Mouse (Mus musculus) C2C12 (cell line): ENCODE data around the gene Rgcc. TPM values are rescaled to one million over a fixed set of nuclear protein-coding genes. Genes with fewer than 3 reads are reported as not detected.

Experiments used
- H3K27me3 ChIP-seq: one replicate; pipeline ENCODE4 v1.6.1; 2011; ENCODE audit not compliant: control insufficient read depth, insufficient read depth, insufficient read length
- H3K36me3 ChIP-seq: one replicate; pipeline ENCODE4 v1.6.1; 2011; ENCODE audit not compliant: control insufficient read depth, insufficient read depth
- H3K4me3 ChIP-seq: one replicate; pipeline ENCODE4 v1.5.1; 2011; ENCODE audit warnings: mild to moderate bottlenecking, control low read depth; ENCODE audit not compliant: poor library complexity, insufficient read depth, severe bottlenecking
- H3K79me2 ChIP-seq: one replicate; pipeline ENCODE4 v1.6.1; 2011; ENCODE audit not compliant: control insufficient read depth, insufficient read depth
- H3K79me3 ChIP-seq: one replicate; pipeline ENCODE4 v1.6.1; 2011; ENCODE audit warnings: low read depth, control low read depth
- H3ac ChIP-seq: one replicate; pipeline ENCODE3; 2011; ENCODE audit warnings: low read depth; ENCODE audit not compliant: control insufficient read depth, insufficient read length
- CEBPB ChIP-seq: IDR thresholded peaks from one replicate; pipeline ENCODE4 v1.6.1; 2011; ENCODE audit warnings: low read depth, mild to moderate bottlenecking, control low read depth, moderate library complexity
- CTCF ChIP-seq: IDR thresholded peaks from one replicate; pipeline ENCODE4 v1.5.1; 2011; ENCODE audit not compliant: control insufficient read depth, insufficient read depth, insufficient read length
- FOSL1 ChIP-seq: IDR thresholded peaks from one replicate; pipeline ENCODE4 v1.8.0; 2011; ENCODE audit warnings: mild to moderate bottlenecking, low read length; ENCODE audit not compliant: poor library complexity, insufficient read depth, severe bottlenecking
- MAX ChIP-seq: IDR thresholded peaks from one replicate; pipeline ENCODE4 v1.6.1; 2011; ENCODE audit warnings: mild to moderate bottlenecking, control low read depth
- MYOD1 ChIP-seq: IDR thresholded peaks from one replicate; pipeline ENCODE4 v1.6.1; 2011; ENCODE audit warnings: low read depth; ENCODE audit not compliant: control insufficient read depth, insufficient read length
- MYOG ChIP-seq: IDR thresholded peaks from one replicate; pipeline ENCODE4 v1.6.1; 2011; ENCODE audit not compliant: control insufficient read depth, insufficient read length; ENCODE audit errors: extremely low read depth
- USF1 ChIP-seq: IDR thresholded peaks from one replicate; pipeline ENCODE4 v1.6.1; 2011; ENCODE audit warnings: low read depth, mild to moderate bottlenecking, control low read depth, moderate library complexity
- long read RNA-seq, 2 experiments: library from polyadenylated mRNA; unstranded; transcript quantifications; one replicate each; pipeline ENCODE4 v2.0.0; 2019 to 2020
- polyA plus RNA-seq: library from polyadenylated mRNA; unstranded; fragments of >200 nt; fragmentation: generic; extraction: Trizol; gene quantifications from one replicate; pipeline ENCODE4 v1.2.1, GENCODE M21; 2012; ENCODE audit warnings: missing spikeins

Gene Rgcc
- 1.5 TPM for polyA plus RNA-seq
- long read RNA-seq, experiment 1, transcript Rgcc-201 (5 exons, 918 nt), result major isoform, 11 of 11 reads
- long read RNA-seq, experiment 1, partial matches to known transcripts, result 0 of 11 reads
- long read RNA-seq, experiment 1, other reads (novel, unspliced or antisense), result 0 of 11 reads
- long read RNA-seq, experiment 2, partial matches to known transcripts, result 0 of 3 reads
- long read RNA-seq, experiment 2, other reads (novel, unspliced or antisense), result 0 of 3 reads

- TF ChIP-seq USF1 (no peak), MYOD1 (no peak), CTCF (peak; percentile 88), MAX (peak; percentile 80)
- H3K79me2 ChIP-seq, result no peaks in the 10 kb centered on the region
- no peaks in the 10 kb centered on the region for H3K36me3 ChIP-seq
- peak within 1 kb of the TSS; percentile 62 for H3ac ChIP-seq
- no peaks in the 10 kb centered on the region for H3K27me3 ChIP-seq
- no peaks in the 10 kb centered on the region for H3K79me3 ChIP-seq
- H3K4me3 ChIP-seq, result peak within 1 kb of the TSS; percentile 28
These were observed at the start of gene Rgcc for GRCm38 (mm10) chr14:79301466-79301875. Rgcc (minus strand) TSS chr14:79301645.

GRCm38 (mm10) chr14:79346384-79346783 lies 44.9 kb upstream of the Rgcc start:
- H3K79me2 ChIP-seq, result no peaks in the 10 kb centered on the region
- no peak overlapping the region for H3K4me3 ChIP-seq
- peaks cover 2% of the 10 kb centered on the region for H3K79me3 ChIP-seq
- H3K36me3 ChIP-seq, result peaks cover 70% of the 10 kb centered on the region
- H3ac ChIP-seq, result no peak overlapping the region
- TF ChIP-seq USF1, result no peak
- H3K27me3 ChIP-seq, result no peaks in the 10 kb centered on the region

GRCm38 (mm10) chr14:79335613-79336012 lies 34.2 kb upstream of the Rgcc start:
- Histone ChIP-seq H3ac (no peak overlapping the region), H3K27me3 (no peaks in the 10 kb centered on the region), H3K79me3 (no peaks in the 10 kb centered on the region), H3K36me3 (peaks cover 71% of the 10 kb centered on the region), H3K79me2 (no peaks in the 10 kb centered on the region), H3K4me3 (no peak overlapping the region)
- TF ChIP-seq CTCF (no peak), MYOG (no peak), MAX (no peak), FOSL1 (no peak), MYOD1 (no peak), USF1 (no peak), CEBPB (no peak)

GRCm38 (mm10) chr14:79331936-79332335 lies 30.5 kb upstream of the Rgcc start:
- Histone ChIP-seq H3K4me3 (no peak overlapping the region), H3K36me3 (peaks cover 36% of the 10 kb centered on the region), H3ac (no peak overlapping the region), H3K79me3 (no peaks in the 10 kb centered on the region), H3K79me2 (no peaks in the 10 kb centered on the region), H3K27me3 (no peaks in the 10 kb centered on the region)
- TF ChIP-seq FOSL1 (no peak), CTCF (no peak), MYOG (no peak), MAX (no peak)

- no peaks in the 10 kb centered on the region for H3K79me3 ChIP-seq
- H3K27me3 ChIP-seq, result no peaks in the 10 kb centered on the region
- TF ChIP-seq FOSL1 (no peak), USF1 (no peak), CTCF (no peak)
- H3K79me2 ChIP-seq, result no peaks in the 10 kb centered on the region
- H3ac ChIP-seq, result no peak overlapping the region
- H3K36me3 ChIP-seq, result peaks cover 27% of the 10 kb centered on the region
- no peak overlapping the region for H3K4me3 ChIP-seq
These were observed 29.6 kb upstream of the Rgcc start for GRCm38 (mm10) chr14:79330944-79331561.

GRCm38 (mm10) chr14:79327033-79327432 lies 25.6 kb upstream of the Rgcc start:
- no peaks in the 10 kb centered on the region for H3K36me3 ChIP-seq
- H3K79me3 ChIP-seq, result no peaks in the 10 kb centered on the region
- no peaks in the 10 kb centered on the region for H3K27me3 ChIP-seq

More at GRCm38 (mm10) chr14:79327033-79327432, 25.6 kb upstream of the Rgcc start:
- Histone ChIP-seq H3ac (no peak overlapping the region), H3K79me2 (no peaks in the 10 kb centered on the region), H3K4me3 (no peak overlapping the region)
- TF ChIP-seq FOSL1, result no peak
- TF ChIP-seq MYOD1, result no peak
- no peak for TF ChIP-seq USF1
- TF ChIP-seq MYOG, result no peak
- no peak for TF ChIP-seq MAX
- TF ChIP-seq CTCF, result no peak
- no peak for TF ChIP-seq CEBPB
